Mouse (Mus musculus) forebrain, embryonic 14.5 days (tissue): ENCODE results near the gene Clcf1. TPM values are rescaled to one million over a fixed set of nuclear protein-coding genes. Genes with fewer than 3 reads are reported as not detected.
"Not testable (repeated sequence)": the region's sequence is repeated elsewhere in the genome, so short reads cannot be mapped to it uniquely, and the experiment has no call there.

Experiments used
- ATAC-seq: fragments of 200-750 bp; cut with Nextera tagmentation; 2 replicates; pipeline ENCODE4 v1.8.0; 2017; ENCODE audit warnings: mild to moderate bottlenecking, moderate library complexity
- DNase-seq: peaks from one replicate; pipeline ENCODE4 v3.0.0-alpha.2; 2015; ENCODE audit warnings: low spot score
- H3K27ac ChIP-seq: fragments of 300-500 bp; sonication (generic); 2 replicates; pipeline ENCODE4 v1.5.1; 2014; ENCODE audit warnings: low read depth, mild to moderate bottlenecking, control low read depth, low read length, moderate library complexity
- H3K27me3 ChIP-seq: fragments of 300-500 bp; sonication (generic); replicated peaks from 2 replicates; pipeline ENCODE4 v1.6.1; 2014; ENCODE audit warnings: low read length, control low read depth, mixed read lengths; ENCODE audit not compliant: control insufficient read depth, insufficient read depth
- H3K36me3 ChIP-seq: fragments of 300-500 bp; sonication (generic); 2 replicates; pipeline ENCODE4 v1.6.1; 2014; ENCODE audit warnings: low read length, control low read depth; ENCODE audit not compliant: control insufficient read depth, insufficient read depth
- H3K4me1 ChIP-seq: fragments of 300-500 bp; sonication (generic); 2 replicates; pipeline ENCODE4 v1.6.1; 2014; ENCODE audit warnings: antibody characterized with exemption, low read length, control low read depth; ENCODE audit not compliant: control insufficient read depth, insufficient read depth
- H3K4me2 ChIP-seq: fragments of 300-500 bp; sonication (generic); 2 replicates; pipeline ENCODE4 v1.6.1; 2014; ENCODE audit warnings: mild to moderate bottlenecking, control low read depth, low read length
- H3K4me3 ChIP-seq: fragments of 300-500 bp; sonication (generic); 2 replicates; pipeline ENCODE4 v1.5.1; 2014; ENCODE audit warnings: low read depth, low read length, control low read depth
- H3K9ac ChIP-seq: fragments of 300-500 bp; sonication (generic); 2 replicates; pipeline ENCODE4 v1.6.1; 2014; ENCODE audit warnings: mild to moderate bottlenecking, low read length, control low read depth, moderate library complexity
- H3K9me3 ChIP-seq: fragments of 300-500 bp; sonication (generic); replicated peaks from 2 replicates; pipeline ENCODE4 v1.6.1; 2016; ENCODE audit warnings: low read length, control low read depth, mixed read lengths; ENCODE audit not compliant: control insufficient read depth
- WGBS: fragments of 180-500 bp; shearing (Covaris S2); extraction: QIAGEN DNeasy Blood & Tissue Kit; methylation state at CpG from one replicate; pipeline ENCODE4 v1.1.7; 2014; 5-methylcytosine and 5-hydroxymethylcytosine counted together
- polyA plus RNA-seq: library from polyadenylated mRNA; unstranded; fragments of >200 nt; fragmentation: Nextera tagmentation; extraction: Ambion mirVana; gene quantifications from 2 replicates; pipeline ENCODE4 v1.2.1, GENCODE M21; 2014

The Clcf1 gene
- polyA plus RNA-seq, 1 experiment from 2014 or later: 0.85 TPM

DNA sequence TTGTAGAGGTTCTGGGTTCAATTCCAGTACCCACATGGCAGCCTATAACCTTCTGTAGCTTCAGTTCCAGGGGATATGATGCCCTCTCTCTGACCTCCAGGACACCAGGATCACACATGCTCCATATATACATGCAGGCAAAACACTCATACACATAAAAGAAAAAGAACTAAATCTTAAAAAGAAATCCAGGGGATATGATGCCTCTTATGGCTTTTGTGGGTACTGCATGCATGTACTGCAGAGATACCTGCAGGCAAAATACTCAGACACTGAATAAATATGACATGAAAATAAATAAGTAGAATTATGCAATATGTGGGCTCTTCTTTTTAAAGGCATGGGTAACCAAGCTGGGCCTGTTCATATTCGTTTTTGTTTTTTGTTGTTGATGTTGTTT is 33.0 kb downstream of the Clcf1 start:
- H3K4me2 ChIP-seq: no peak overlapping the region
- 46% methylated on average over 1 of the region's 1 CpGs for WGBS

DNA sequence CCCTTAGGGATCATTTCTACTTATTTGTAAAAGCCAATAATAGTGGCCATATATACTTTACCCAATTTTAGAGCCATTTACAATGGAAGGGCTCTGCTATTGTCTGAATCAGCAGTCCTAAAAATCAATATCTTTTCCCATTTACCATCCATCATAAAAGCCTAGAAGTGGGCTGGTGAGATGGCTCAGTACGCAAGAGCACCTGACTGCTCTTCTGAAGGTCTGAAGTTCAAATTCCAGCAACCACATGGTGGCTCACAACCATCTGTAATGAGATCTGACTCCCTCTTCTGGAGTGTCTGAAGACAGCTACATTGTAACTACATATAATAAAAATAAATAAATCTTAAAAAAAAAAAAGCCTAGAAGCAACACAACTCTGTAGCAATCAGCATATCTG is 34.6 kb downstream of the Clcf1 start:
- WGBS: 88% methylated on average over 1 of the region's 1 CpGs

More for the DNA sequence above, 33.0 kb downstream of the Clcf1 start:
- Histone ChIP-seq H3K27ac (no peak overlapping the region), H3K4me1 (no peaks in the 10 kb centered on the region), H3K27me3 (no peaks in the 10 kb centered on the region), H3K4me3 (no peak overlapping the region), H3K9ac (no peak overlapping the region), H3K36me3 (no peaks in the 10 kb centered on the region), H3K9me3 (no peaks in the 10 kb centered on the region)
- no peak for DNase-seq
- ATAC-seq: no peak

DNA sequence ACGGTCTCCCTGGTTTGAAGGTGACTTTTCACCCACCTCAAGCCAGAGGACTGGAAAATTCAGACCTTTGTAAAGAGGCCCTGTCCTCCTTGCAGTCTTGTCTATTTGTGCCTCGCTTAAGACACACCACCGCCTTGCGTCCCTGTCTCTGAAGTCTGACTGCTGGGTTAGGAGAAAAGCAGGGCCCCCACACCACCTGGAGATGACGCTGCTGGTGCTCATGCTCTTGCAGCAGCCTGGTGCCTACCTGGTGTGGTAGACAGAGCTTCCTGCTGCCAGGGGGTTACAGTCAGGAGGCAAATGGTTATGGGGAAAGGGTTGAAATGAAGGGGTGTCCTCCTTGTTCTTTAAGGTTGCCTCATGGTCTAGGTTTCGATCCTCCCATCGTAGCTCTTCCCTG is 40.2 kb downstream of the Clcf1 start:
- 92% methylated on average over 7 of the region's 7 CpGs for WGBS
- no peak for DNase-seq
- no peak for ATAC-seq
- H3K27me3 ChIP-seq: no peaks in the 10 kb centered on the region
- no peaks in the 10 kb centered on the region for H3K36me3 ChIP-seq
- no peak overlapping the region for H3K27ac ChIP-seq
- no peak overlapping the region for H3K4me3 ChIP-seq
- no peaks in the 10 kb centered on the region for H3K4me1 ChIP-seq
- H3K9me3 ChIP-seq: no peaks in the 10 kb centered on the region
- no peak overlapping the region for H3K9ac ChIP-seq
- H3K4me2 ChIP-seq: no peak overlapping the region

More for the DNA sequence above, 34.6 kb downstream of the Clcf1 start:
- H3K9ac ChIP-seq, H3K27ac ChIP-seq, H3K36me3 ChIP-seq, H3K9me3 ChIP-seq, DNase-seq, H3K4me1 ChIP-seq, H3K4me2 ChIP-seq, H3K4me3 ChIP-seq, ATAC-seq, H3K27me3 ChIP-seq: not testable (repeated sequence)

DNA sequence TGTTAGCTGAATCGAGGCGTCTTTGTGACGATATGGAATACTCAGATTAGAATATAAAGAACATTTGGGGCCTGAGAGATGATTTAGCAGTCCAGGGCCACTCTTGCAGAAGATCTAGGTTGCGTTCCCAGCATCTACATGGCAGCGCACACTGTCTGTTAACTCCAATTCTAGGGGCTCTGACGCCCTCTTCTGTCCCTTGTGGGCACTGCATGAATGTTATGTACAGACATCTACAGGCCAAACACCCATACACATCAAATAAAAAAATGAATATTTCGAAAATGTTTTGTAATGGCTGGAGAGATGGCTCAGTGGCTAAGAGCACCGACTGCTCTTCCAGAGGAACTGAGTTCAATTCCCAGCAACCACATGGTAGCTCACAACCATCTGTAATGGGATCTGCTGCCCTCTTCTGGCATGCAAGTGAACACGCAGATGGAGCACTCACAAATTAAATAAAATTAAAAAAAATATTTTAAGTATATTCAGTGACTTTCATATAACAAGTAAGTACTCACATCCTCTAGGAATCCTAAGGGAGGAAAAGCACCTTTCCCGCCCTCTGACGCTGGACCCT is 41.6 kb downstream of the Clcf1 start:
- H3K27me3 ChIP-seq: no peaks in the 10 kb centered on the region
- WGBS: 73% methylated on average over 11 of the region's 11 CpGs
- H3K4me3 ChIP-seq: no peak overlapping the region
- no peak for ATAC-seq
- no peak overlapping the region for H3K9ac ChIP-seq
- no peak overlapping the region for H3K4me2 ChIP-seq
- no peaks in the 10 kb centered on the region for H3K4me1 ChIP-seq
- no peaks in the 10 kb centered on the region for H3K36me3 ChIP-seq
- no peaks in the 10 kb centered on the region for H3K9me3 ChIP-seq
- H3K27ac ChIP-seq: no peak overlapping the region
- DNase-seq: no peak

DNA sequence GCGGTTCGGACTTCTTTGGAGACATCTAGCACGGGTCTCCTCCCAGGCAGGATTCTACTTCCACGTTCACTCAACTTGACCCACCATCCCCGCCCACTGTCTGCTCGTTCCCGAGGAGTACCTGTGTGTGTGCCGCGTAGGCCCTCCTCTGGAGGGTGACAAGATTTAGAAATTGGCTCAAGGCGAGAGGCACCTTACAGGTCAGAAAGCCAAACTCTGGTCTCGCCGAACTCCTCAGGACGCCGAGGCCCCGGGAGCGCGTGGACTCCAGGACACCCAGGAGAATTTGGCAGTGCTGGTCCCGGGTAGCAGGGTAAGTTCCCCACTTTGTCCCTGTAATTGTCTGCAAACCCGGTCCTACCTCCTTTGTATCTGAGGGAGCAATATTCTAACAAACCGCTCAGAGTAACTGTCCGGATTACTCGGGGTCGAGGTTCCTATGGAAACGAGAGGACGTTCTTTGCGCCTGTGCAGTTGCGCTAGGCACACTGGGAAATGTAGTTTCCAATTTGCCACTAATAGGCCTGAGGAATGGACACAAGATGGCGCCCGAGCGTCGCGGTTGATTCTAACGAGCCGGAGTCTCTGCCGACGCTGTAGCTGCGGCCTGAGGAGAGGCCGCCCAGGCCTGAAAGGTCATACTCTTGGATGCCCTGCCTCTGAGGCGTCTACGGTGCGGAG is 43.3 kb downstream of the Clcf1 start:
- WGBS: under 1% methylated on average over 41 of the region's 41 CpGs
- Histone ChIP-seq H3K27ac (no peak overlapping the region), H3K4me2 (peak overlapping the region; percentile 91), H3K36me3 (no peaks in the 10 kb centered on the region), H3K27me3 (no peaks in the 10 kb centered on the region), H3K9ac (peak overlapping the region; percentile 71), H3K4me1 (no peaks in the 10 kb centered on the region), H3K4me3 (peak overlapping the region; percentile 60), H3K9me3 (no peaks in the 10 kb centered on the region)
- DNase-seq (peak; percentile 98), ATAC-seq (peak; percentile 95)

DNA sequence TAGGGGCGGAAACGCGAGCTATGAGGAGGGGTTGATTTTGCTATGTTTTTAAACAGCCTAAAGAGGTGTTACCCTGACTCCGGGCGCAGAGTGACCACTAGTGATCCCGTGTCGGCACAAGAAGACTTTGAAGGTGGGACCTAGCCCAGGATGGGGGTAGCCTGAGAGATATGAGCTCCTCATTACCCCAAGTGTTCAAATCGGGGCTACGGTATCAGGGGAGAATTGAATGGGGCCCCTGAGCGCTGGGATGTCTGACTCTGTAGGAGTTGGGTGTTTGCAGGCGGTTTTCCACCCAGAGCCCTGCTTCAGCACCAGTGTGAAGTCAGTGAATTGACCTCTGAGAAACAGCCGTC is 43.8 kb downstream of the Clcf1 start:
- no peaks in the 10 kb centered on the region for H3K9me3 ChIP-seq
- no peaks in the 10 kb centered on the region for H3K27me3 ChIP-seq
- H3K4me1 ChIP-seq: no peaks in the 10 kb centered on the region
- peak overlapping the region; percentile 91 for H3K4me2 ChIP-seq
- DNase-seq (no peak), ATAC-seq (no peak; the same call in 1 of the 2 replicates)
- peak overlapping the region; percentile 60 for H3K4me3 ChIP-seq
- H3K27ac ChIP-seq: no peak overlapping the region
- peak overlapping the region; percentile 71 for H3K9ac ChIP-seq
- H3K36me3 ChIP-seq: no peaks in the 10 kb centered on the region
- 20% methylated on average over 12 of the region's 12 CpGs for WGBS

DNA sequence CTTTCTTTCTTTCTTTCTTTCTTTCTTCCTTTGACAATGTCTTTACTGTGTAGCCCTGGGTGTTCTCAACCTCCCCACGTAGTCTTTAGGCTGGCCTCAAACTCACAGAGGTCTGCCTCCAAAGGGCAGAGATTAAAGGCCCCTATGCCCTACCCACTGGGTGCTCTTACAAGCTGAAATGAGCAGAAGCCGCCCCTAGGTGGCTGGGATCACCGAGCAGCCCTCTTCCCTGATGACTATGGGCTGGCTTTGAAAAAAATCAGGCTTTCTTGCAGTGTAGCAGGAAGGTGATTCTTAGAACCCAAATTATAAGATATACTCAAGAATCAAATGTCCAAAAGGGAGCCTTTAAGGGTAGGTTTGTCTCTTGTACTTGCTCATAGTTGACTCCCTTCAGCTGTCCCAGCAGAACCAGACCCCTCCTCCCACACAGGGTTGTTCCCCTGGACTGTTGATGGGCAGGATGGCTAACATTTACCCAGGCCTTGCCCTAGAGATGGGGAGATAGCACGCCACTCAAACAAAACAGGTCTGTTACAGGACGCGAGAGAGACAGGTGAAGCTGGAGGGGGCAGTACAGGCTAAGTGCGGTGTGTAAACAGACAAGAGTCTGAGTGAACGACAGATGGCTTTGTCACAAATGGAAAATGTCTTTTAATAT is 47.1 kb downstream of the Clcf1 start:
- ATAC-seq: no peak
- H3K9ac ChIP-seq: no peak overlapping the region

DNA sequence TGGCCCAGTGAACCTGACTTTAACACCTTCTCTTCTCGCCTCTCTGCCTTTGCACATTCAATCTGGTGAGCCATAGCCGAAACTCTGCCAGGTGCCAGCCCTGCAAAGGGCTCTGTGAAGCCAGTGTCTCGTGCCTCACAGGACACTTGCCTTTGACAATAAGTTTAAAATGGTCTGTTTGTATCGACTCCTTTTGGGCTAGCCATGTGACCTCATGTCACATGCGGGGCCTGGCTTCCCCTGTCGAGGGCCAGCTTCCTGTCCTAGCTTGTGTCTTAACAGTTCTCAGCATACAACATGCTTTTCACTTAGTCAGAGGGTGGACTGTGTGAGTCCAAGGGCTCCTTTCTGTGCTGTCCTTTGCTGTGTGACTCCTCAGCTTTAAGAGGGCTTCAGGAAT is 48.7 kb downstream of the Clcf1 start:
- no peaks in the 10 kb centered on the region for H3K9me3 ChIP-seq
- no peaks in the 10 kb centered on the region for H3K36me3 ChIP-seq
- H3K27me3 ChIP-seq: 0 out of 2 replicates have a peak, but pooled peaks cover 3% of the 10 kb centered on the region
- no peaks in the 10 kb centered on the region for H3K4me1 ChIP-seq
- no peak overlapping the region for H3K9ac ChIP-seq
- no peak overlapping the region for H3K4me2 ChIP-seq
- ATAC-seq: no peak
- H3K27ac ChIP-seq: no peak overlapping the region
- WGBS: 71% methylated on average over 6 of the region's 6 CpGs
- DNase-seq: no peak
- no peak overlapping the region for H3K4me3 ChIP-seq

More for the DNA sequence above, 47.1 kb downstream of the Clcf1 start:
- H3K36me3 ChIP-seq: no peaks in the 10 kb centered on the region
- H3K27me3 ChIP-seq: no peaks in the 10 kb centered on the region
- 60% methylated on average over 8 of the region's 8 CpGs for WGBS
- no peak overlapping the region for H3K27ac ChIP-seq
- no peak overlapping the region for H3K4me3 ChIP-seq
- H3K9me3 ChIP-seq: no peaks in the 10 kb centered on the region
- no peak overlapping the region for H3K4me2 ChIP-seq
- no peak for DNase-seq
- H3K4me1 ChIP-seq: no peaks in the 10 kb centered on the region

DNA sequence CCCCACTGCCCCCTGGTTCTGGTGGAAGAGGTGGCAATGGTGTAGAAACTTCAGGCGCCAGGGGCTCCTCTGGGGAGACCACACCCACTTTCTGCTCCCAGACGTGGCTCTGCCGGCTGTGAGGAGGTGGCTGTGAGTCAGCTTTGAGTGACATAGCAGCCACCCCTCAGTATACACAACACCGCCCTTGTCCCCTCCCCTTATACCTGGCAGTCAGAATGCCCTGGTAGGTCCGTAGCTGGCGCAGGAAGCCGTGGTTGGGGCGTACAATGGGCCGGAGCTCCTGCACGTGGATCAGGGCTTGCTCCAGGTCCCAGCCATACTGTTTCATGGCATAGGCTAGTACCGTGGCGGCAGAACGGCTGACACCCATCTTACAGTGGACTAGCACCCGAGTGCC is 49.7 kb downstream of the Clcf1 start:
- Histone ChIP-seq H3K4me2 (no peak overlapping the region), H3K9me3 (no peaks in the 10 kb centered on the region), H3K27me3 (0 out of 2 replicates have a peak, but pooled peaks cover 6% of the 10 kb centered on the region), H3K4me3 (no peak overlapping the region), H3K36me3 (no peaks in the 10 kb centered on the region), H3K27ac (no peak overlapping the region), H3K9ac (no peak overlapping the region), H3K4me1 (no peaks in the 10 kb centered on the region)
- DNase-seq: no peak
- 66% methylated on average over 14 of the region's 14 CpGs for WGBS
- no peak for ATAC-seq
